Mouse (Mus musculus): ENCODE data around the gene Catsperb.
"Not testable (repeated sequence)": the region's sequence is repeated elsewhere in the genome, so short reads cannot be mapped to it uniquely, and the experiment has no call there.

Catsperb gene

GRCm38 (mm10) chr12:101404353-101404752 is at the start of gene Catsperb:
TSS of gene Catsperb (plus strand) at chr12:101404653.
- not testable (repeated sequence) for DNase-seq

- DNase-seq = not testable (repeated sequence)
These were observed 43.0 kb upstream of the Catsperb start for GRCm38 (mm10) chr12:101361468-101361867.

- not testable (repeated sequence) for DNase-seq
These were observed 23.0 kb upstream of the Catsperb start for GRCm38 (mm10) chr12:101381460-101381859.

- DNase-seq = no peak
These were observed 21.7 kb downstream of the Catsperb start for GRCm38 (mm10) chr12:101426131-101426530.

GRCm38 (mm10) chr12:101462051-101462450 is 57.6 kb downstream of the Catsperb start:
- DNase-seq = no peak

- DNase-seq = no peak
These were observed 79.1 kb downstream of the Catsperb start for GRCm38 (mm10) chr12:101483571-101483970.

GRCm38 (mm10) chr12:101511326-101511725 is 106.9 kb downstream of the Catsperb start:
- not testable (repeated sequence) for DNase-seq

- DNase-seq = not testable (repeated sequence)
These were observed 202.2 kb downstream of the Catsperb start for GRCm38 (mm10) chr12:101606622-101607021.

- DNase-seq = no peak
These were observed 228.7 kb downstream of the Catsperb start for GRCm38 (mm10) chr12:101633137-101633536.

- DNase-seq = no peak
These were observed 263.0 kb downstream of the Catsperb start for GRCm38 (mm10) chr12:101667502-101667901.

Measured in kidney, postnatal 25 days (tissue).